Mouse (Mus musculus): ENCODE data around the gene Specc1l. TPM values are rescaled to one million over a fixed set of nuclear protein-coding genes. Genes with fewer than 3 reads are reported as not detected.
A peak's percentile ranks its signal among the peaks of the same experiment; 100 is the strongest.

Specc1l gene
- polyA plus RNA-seq, 1 experiment from 2014 or later, result 20.3 TPM

DNA sequence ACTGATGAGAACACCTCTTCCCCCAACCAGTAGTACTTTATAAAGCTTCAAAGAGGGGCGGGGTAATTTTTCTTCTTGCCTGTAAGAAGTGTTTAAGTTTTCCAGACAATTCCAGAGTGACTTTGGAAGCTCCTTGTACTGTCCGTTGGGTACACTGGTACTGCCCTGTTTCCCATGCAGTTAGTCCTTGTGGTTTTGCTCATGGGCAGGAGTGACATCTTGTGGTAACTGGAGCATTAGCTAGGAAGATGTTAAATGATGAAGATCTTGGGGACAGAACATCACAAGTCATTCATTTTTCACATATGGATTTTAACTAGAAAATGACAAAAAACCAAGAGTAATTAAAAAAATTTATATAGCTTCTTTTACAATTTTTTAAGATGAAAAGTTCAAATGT, 39.1 kb downstream of the Specc1l start:
- H3K27me3 ChIP-seq (replicated peaks; ENCODE audit: control insufficient read depth, insufficient read depth, low read length), result no peaks in the 10 kb centered on the region
- ATAC-seq (ENCODE audit: low read depth) (no peak), DNase-seq (ENCODE audit: low spot score) (peak; percentile 31)
- H3K9me3 ChIP-seq (ENCODE audit: control insufficient read depth, low read length), result no peaks in the 10 kb centered on the region
- no peak overlapping the region for H3K4me3 ChIP-seq (ENCODE audit: low read depth, low read length)
- H3K27ac ChIP-seq (replicated peaks; ENCODE audit: low read depth, low read length), result no peak overlapping the region
- no peak overlapping the region for H3K9ac ChIP-seq (ENCODE audit: low read depth, low read length)
- WGBS, result 77% methylated on average over 2 of the region's 2 CpGs
- H3K36me3 ChIP-seq (ENCODE audit: control insufficient read depth, insufficient read depth, low read length), result peaks cover 50% of the 10 kb centered on the region
- H3K4me1 ChIP-seq (ENCODE audit: control insufficient read depth, insufficient read depth, low read length), result no peaks in the 10 kb centered on the region
- no peak overlapping the region for H3K4me2 ChIP-seq (ENCODE audit: low read depth, low read length)

DNA sequence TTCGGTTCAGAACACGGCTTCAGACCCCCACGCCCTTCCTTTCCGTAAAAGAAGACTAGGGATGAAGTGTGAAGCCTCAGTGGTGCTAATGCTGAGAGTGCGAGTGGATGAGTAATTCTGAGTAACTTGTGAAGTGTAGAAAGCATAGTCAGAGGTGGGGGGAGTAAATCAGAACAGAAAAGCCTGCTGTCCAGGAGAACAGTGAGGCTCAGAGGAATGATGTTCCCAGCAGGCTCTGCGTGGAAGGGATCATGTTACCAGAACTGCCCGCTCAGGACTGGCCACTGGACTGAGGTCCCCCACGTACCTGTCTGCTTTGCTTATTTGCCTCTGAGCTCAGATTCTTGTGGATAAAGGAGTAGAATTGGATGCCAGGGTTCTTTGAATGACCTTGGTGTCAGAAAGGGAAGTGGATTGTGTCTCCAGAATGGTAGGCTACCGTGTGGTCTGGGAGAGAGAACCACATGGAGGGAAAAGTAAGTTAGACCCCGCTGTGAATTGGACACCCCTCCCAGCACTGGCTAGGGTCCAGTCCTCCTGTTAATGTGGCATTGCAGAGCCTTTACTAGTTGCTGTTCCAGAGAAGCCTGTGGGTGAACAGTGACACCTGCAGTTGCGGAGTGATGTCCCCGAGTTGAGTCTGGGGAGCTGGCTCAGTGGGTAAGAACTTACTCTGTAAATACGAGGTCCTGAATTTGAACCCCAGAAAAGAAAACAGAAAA, 40.6 kb downstream of the Specc1l start:
- Histone ChIP-seq H3K4me2 (ENCODE audit: low read depth, low read length) (no peak overlapping the region), H3K27ac (replicated peaks; ENCODE audit: low read depth, low read length) (0 out of 2 replicates have a peak overlapping the region, but pooled peaks have one; percentile 15), H3K4me1 (ENCODE audit: control insufficient read depth, insufficient read depth, low read length) (no peaks in the 10 kb centered on the region), H3K27me3 (replicated peaks; ENCODE audit: control insufficient read depth, insufficient read depth, low read length) (no peaks in the 10 kb centered on the region), H3K9ac (ENCODE audit: low read depth, low read length) (no peak overlapping the region), H3K36me3 (ENCODE audit: control insufficient read depth, insufficient read depth, low read length) (peaks cover 39% of the 10 kb centered on the region), H3K4me3 (ENCODE audit: low read depth, low read length) (no peak overlapping the region), H3K9me3 (ENCODE audit: control insufficient read depth, low read length) (no peaks in the 10 kb centered on the region)
- DNase-seq (ENCODE audit: low spot score) (no peak), ATAC-seq (ENCODE audit: low read depth) (no peak)
- WGBS, result 58% methylated on average over 13 of the region's 13 CpGs

DNA sequence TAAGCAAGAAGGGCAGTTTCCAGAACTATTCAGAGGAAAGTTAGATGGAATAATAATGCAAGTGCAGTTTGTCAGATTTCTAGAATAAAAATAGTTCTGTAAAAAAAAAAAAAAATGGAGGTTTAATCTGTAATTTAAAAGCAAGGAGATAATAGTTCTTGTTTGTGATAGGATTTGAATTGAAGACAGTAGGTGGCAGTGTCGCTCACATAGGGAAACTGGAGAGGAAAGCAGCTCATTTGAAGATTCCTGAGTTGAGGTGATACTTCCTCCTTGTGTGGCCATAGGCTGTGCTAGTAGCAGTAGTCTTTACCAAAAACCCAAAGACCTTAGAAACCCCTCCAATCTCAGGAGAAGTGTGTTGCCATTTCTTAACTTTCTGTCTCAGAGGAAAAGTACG, 43.2 kb downstream of the Specc1l start:
- 74% methylated on average over 2 of the region's 2 CpGs for WGBS
- DNase-seq (ENCODE audit: low spot score), result peak; percentile 9
- H3K27ac ChIP-seq (replicated peaks; ENCODE audit: low read depth, low read length), result no peak overlapping the region
- no peaks in the 10 kb centered on the region for H3K4me1 ChIP-seq (ENCODE audit: control insufficient read depth, insufficient read depth, low read length)
- H3K4me3 ChIP-seq (ENCODE audit: low read depth, low read length), result no peak overlapping the region
- no peak overlapping the region for H3K4me2 ChIP-seq (ENCODE audit: low read depth, low read length)
- no peaks in the 10 kb centered on the region for H3K9me3 ChIP-seq (ENCODE audit: control insufficient read depth, low read length)
- no peak overlapping the region for H3K9ac ChIP-seq (ENCODE audit: low read depth, low read length)
- ATAC-seq (ENCODE audit: low read depth), result no peak
- peaks cover 37% of the 10 kb centered on the region for H3K36me3 ChIP-seq (ENCODE audit: control insufficient read depth, insufficient read depth, low read length)
- no peaks in the 10 kb centered on the region for H3K27me3 ChIP-seq (replicated peaks; ENCODE audit: control insufficient read depth, insufficient read depth, low read length)

DNA sequence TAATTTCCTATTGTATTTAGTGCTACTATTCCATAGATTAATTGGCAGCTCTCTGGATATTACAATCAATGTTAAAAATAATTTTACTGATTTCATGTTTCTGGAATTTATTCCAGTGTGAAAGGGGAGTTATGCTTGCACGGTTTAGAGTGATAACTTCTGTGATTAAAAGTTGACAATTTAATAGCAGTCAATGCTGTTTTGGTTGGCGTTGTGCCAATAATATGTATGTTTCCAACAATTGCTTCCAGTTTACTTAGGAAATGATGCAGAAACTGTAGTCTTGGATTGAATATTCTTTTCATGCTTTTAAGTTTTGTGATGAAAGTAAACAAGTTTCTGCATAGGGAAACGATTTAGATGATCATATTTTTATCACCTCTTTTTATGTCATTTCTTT, 45.5 kb downstream of the Specc1l start:
- DNase-seq (ENCODE audit: low spot score) (peak; percentile 39), ATAC-seq (ENCODE audit: low read depth) (no peak)
- H3K4me1 ChIP-seq (ENCODE audit: control insufficient read depth, insufficient read depth, low read length), result no peaks in the 10 kb centered on the region
- no peaks in the 10 kb centered on the region for H3K27me3 ChIP-seq (replicated peaks; ENCODE audit: control insufficient read depth, insufficient read depth, low read length)
- no peak overlapping the region for H3K27ac ChIP-seq (replicated peaks; ENCODE audit: low read depth, low read length)
- WGBS, result 59% methylated on average over 3 of the region's 3 CpGs
- H3K36me3 ChIP-seq (ENCODE audit: control insufficient read depth, insufficient read depth, low read length), result peaks cover 53% of the 10 kb centered on the region
- H3K9me3 ChIP-seq (ENCODE audit: control insufficient read depth, low read length), result no peaks in the 10 kb centered on the region
- no peak overlapping the region for H3K4me2 ChIP-seq (ENCODE audit: low read depth, low read length)
- no peak overlapping the region for H3K9ac ChIP-seq (ENCODE audit: low read depth, low read length)
- H3K4me3 ChIP-seq (ENCODE audit: low read depth, low read length), result no peak overlapping the region

- DNase-seq (ENCODE audit: low spot score) (peak; percentile 36), ATAC-seq (ENCODE audit: low read depth) (no peak)
- H3K27me3 ChIP-seq (replicated peaks; ENCODE audit: control insufficient read depth, insufficient read depth, low read length), result no peaks in the 10 kb centered on the region
- 63% methylated on average over 3 of the region's 5 CpGs for WGBS
- H3K27ac ChIP-seq (replicated peaks; ENCODE audit: low read depth, low read length), result no peak overlapping the region
- no peaks in the 10 kb centered on the region for H3K4me1 ChIP-seq (ENCODE audit: control insufficient read depth, insufficient read depth, low read length)
- H3K9ac ChIP-seq (ENCODE audit: low read depth, low read length), result no peak overlapping the region
- no peak overlapping the region for H3K4me3 ChIP-seq (ENCODE audit: low read depth, low read length)
- H3K36me3 ChIP-seq (ENCODE audit: control insufficient read depth, insufficient read depth, low read length), result peaks cover 61% of the 10 kb centered on the region
- no peak overlapping the region for H3K4me2 ChIP-seq (ENCODE audit: low read depth, low read length)
- no peaks in the 10 kb centered on the region for H3K9me3 ChIP-seq (ENCODE audit: control insufficient read depth, low read length)
Observed at GRCm38 (mm10) chr10:75258241-75258640, 46.4 kb downstream of the Specc1l start.

DNA sequence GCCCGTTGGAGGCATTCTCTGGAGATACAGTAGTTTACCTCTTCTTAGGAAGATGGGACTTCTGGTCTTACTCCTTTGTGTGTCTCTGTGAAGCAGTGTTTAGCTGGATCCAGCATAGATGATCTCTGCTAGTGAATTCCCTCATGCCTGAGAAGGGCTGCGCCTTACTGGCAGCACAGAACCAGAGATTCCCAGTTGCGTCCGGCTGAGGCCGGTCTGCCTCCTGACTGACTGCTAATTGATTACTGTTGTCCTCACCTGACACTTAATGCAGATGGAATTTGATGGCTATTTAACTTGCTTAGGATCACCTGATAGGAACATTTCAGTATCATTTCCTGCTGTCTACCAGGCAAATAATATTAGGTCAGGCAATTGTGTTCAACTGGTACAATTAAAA, 49.4 kb downstream of the Specc1l start:
- Histone ChIP-seq H3K4me2 (ENCODE audit: low read depth, low read length) (no peak overlapping the region), H3K27ac (replicated peaks; ENCODE audit: low read depth, low read length) (no peak overlapping the region), H3K4me1 (ENCODE audit: control insufficient read depth, insufficient read depth, low read length) (no peaks in the 10 kb centered on the region), H3K9ac (ENCODE audit: low read depth, low read length) (no peak overlapping the region), H3K9me3 (ENCODE audit: control insufficient read depth, low read length) (no peaks in the 10 kb centered on the region), H3K36me3 (ENCODE audit: control insufficient read depth, insufficient read depth, low read length) (peaks cover 83% of the 10 kb centered on the region), H3K4me3 (ENCODE audit: low read depth, low read length) (no peak overlapping the region), H3K27me3 (replicated peaks; ENCODE audit: control insufficient read depth, insufficient read depth, low read length) (no peaks in the 10 kb centered on the region)
- ATAC-seq (ENCODE audit: low read depth) (no peak), DNase-seq (ENCODE audit: low spot score) (no peak)
- WGBS, result 95% methylated on average over 5 of the region's 5 CpGs

DNA sequence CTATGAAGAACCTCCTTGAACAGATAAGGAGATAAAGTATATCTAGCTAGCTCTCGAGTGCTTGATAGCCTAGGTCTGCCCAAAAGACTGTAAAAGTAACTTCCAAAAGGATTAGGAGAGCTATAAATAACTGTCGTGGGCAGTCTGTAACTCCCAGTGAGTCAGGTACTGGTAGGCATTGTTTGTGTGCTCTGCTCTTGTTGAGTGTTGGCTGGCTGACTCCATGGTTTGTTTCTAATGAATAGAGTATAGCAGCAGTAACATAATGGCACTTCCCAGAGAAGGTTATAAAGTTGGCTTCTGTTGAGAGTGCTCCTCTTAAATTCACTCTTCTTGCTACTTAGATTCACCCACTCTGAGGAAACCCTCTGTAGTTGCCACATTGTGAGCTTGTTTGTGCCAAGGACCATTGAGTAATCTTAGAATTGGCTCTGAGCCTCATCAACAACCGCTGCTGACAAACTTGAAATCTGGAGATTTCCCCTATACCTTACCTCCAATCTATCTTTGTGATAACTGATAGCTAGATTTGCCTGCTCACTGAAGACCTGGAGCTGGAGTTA, 53.2 kb downstream of the Specc1l start:
- H3K9ac ChIP-seq (ENCODE audit: low read depth, low read length), result no peak overlapping the region
- H3K4me3 ChIP-seq (ENCODE audit: low read depth, low read length), result no peak overlapping the region
- H3K4me2 ChIP-seq (ENCODE audit: low read depth, low read length), result no peak overlapping the region
- no peak for ATAC-seq (ENCODE audit: low read depth)
- DNase-seq (ENCODE audit: low spot score), result no peak
- 93% methylated on average over 3 of the region's 3 CpGs for WGBS
- no peaks in the 10 kb centered on the region for H3K9me3 ChIP-seq (ENCODE audit: control insufficient read depth, low read length)
- peaks cover 91% of the 10 kb centered on the region for H3K36me3 ChIP-seq (ENCODE audit: control insufficient read depth, insufficient read depth, low read length)
- no peak overlapping the region for H3K27ac ChIP-seq (replicated peaks; ENCODE audit: low read depth, low read length)
- H3K4me1 ChIP-seq (ENCODE audit: control insufficient read depth, insufficient read depth, low read length), result no peaks in the 10 kb centered on the region
- no peaks in the 10 kb centered on the region for H3K27me3 ChIP-seq (replicated peaks; ENCODE audit: control insufficient read depth, insufficient read depth, low read length)

DNA sequence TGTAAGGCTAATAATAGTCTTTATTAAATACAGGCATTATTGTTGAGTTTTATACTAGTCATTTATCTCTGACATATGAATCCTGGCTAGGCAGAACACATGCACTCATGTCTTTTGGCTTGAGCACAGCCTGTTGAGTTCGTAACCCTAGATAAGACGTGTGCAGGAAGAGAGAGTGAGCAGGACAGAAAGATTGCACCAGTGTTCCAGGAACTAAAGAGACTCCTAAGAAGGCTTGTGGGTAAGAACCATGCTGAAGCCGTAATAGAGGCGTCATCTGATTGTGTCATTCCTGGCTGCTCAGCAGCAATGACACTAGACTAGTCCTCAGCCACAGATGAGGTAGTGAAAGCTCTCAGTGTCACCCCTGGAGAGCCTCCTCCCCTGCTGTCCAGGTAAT, 61.1 kb downstream of the Specc1l start:
- no peaks in the 10 kb centered on the region for H3K9me3 ChIP-seq (ENCODE audit: control insufficient read depth, low read length)
- whole genome bisulfite sequencing, result 87% methylated on average over 4 of the region's 4 CpGs
- DNase-seq (ENCODE audit: low spot score), result no peak
- peaks cover 64% of the 10 kb centered on the region for H3K36me3 ChIP-seq (ENCODE audit: control insufficient read depth, insufficient read depth, low read length)
- no peaks in the 10 kb centered on the region for H3K4me1 ChIP-seq (ENCODE audit: control insufficient read depth, insufficient read depth, low read length)
- no peak overlapping the region for H3K27ac ChIP-seq (replicated peaks; ENCODE audit: low read depth, low read length)
- H3K9ac ChIP-seq (ENCODE audit: low read depth, low read length), result no peak overlapping the region
- H3K4me2 ChIP-seq (ENCODE audit: low read depth, low read length), result no peak overlapping the region
- no peak overlapping the region for H3K4me3 ChIP-seq (ENCODE audit: low read depth, low read length)
- no peaks in the 10 kb centered on the region for H3K27me3 ChIP-seq (replicated peaks; ENCODE audit: control insufficient read depth, insufficient read depth, low read length)
- ATAC-seq (ENCODE audit: low read depth), result no peak

GRCm38 (mm10) chr10:75276427-75277013, 64.6 kb downstream of the Specc1l start:
- Histone ChIP-seq H3K27me3 (replicated peaks; ENCODE audit: control insufficient read depth, insufficient read depth, low read length) (no peaks in the 10 kb centered on the region), H3K27ac (replicated peaks; ENCODE audit: low read depth, low read length) (no peak overlapping the region), H3K9me3 (ENCODE audit: control insufficient read depth, low read length) (no peaks in the 10 kb centered on the region), H3K4me1 (ENCODE audit: control insufficient read depth, insufficient read depth, low read length) (no peaks in the 10 kb centered on the region), H3K36me3 (ENCODE audit: control insufficient read depth, insufficient read depth, low read length) (peaks cover 69% of the 10 kb centered on the region), H3K4me2 (ENCODE audit: low read depth, low read length) (no peak overlapping the region), H3K9ac (ENCODE audit: low read depth, low read length) (no peak overlapping the region), H3K4me3 (ENCODE audit: low read depth, low read length) (no peak overlapping the region)
- no peak for ATAC-seq (ENCODE audit: low read depth)
- no peak for DNase-seq (ENCODE audit: low spot score)
- 91% methylated on average over 12 of the region's 12 CpGs for WGBS

Data from embryonic facial prominence, embryonic 14.5 days (tissue).